Mouse (Mus musculus) heart, embryonic 12.5 days (tissue): ENCODE data around the gene Pnliprp1. TPM values are rescaled to one million over a fixed set of nuclear protein-coding genes. Genes with fewer than 3 reads are reported as not detected.

ENCODE experiments used
- ATAC-seq: fragments of 200-750 bp; cut with Nextera tagmentation; 2 replicates; pipeline ENCODE4 v1.8.0; 2017; ENCODE audit warnings: moderate TSS enrichment, moderate library complexity; ENCODE audit not compliant: insufficient number of reproducible peaks, low FRiP score
- H3K27ac ChIP-seq: fragments of 300-500 bp; sonication (generic); 2 replicates; pipeline ENCODE4 v1.5.1; 2016; ENCODE audit warnings: mild to moderate bottlenecking, moderate library complexity; ENCODE audit not compliant: poor library complexity, severe bottlenecking
- H3K27me3 ChIP-seq: fragments of 300-500 bp; sonication (generic); replicated peaks from 2 replicates; pipeline ENCODE4 v1.6.1; 2016; ENCODE audit warnings: mild to moderate bottlenecking, moderate library complexity
- H3K36me3 ChIP-seq: fragments of 300-500 bp; sonication (generic); 2 replicates; pipeline ENCODE4 v1.6.1; 2016; ENCODE audit warnings: mild to moderate bottlenecking, moderate library complexity
- H3K4me1 ChIP-seq: fragments of 300-500 bp; sonication (generic); replicated peaks from 2 replicates; pipeline ENCODE4 v1.6.1; 2016; ENCODE audit warnings: mild to moderate bottlenecking
- H3K4me2 ChIP-seq: fragments of 300-500 bp; sonication (generic); 2 replicates; pipeline ENCODE4 v1.6.1; 2016; ENCODE audit warnings: mild to moderate bottlenecking, moderate library complexity
- H3K4me3 ChIP-seq: fragments of 300-500 bp; sonication (generic); 2 replicates; pipeline ENCODE4 v1.5.1; 2016; ENCODE audit warnings: mild to moderate bottlenecking
- H3K9ac ChIP-seq: fragments of 300-500 bp; sonication (generic); 2 replicates; pipeline ENCODE4 v1.6.1; 2016; ENCODE audit warnings: mild to moderate bottlenecking, moderate library complexity
- H3K9me3 ChIP-seq: fragments of 300-500 bp; sonication (generic); replicated peaks from 2 replicates; pipeline ENCODE4 v1.6.1; 2016; ENCODE audit warnings: mild to moderate bottlenecking, moderate library complexity
- WGBS: fragments of 180-500 bp; shearing (Covaris S2); methylation state at CpG from one replicate; pipeline ENCODE4 v1.1.7; 2016; 5-methylcytosine and 5-hydroxymethylcytosine counted together
- polyA plus RNA-seq: library from polyadenylated mRNA; unstranded; fragments of >200 nt; fragmentation: Nextera tagmentation; extraction: Ambion mirVana; gene quantifications from 2 replicates; pipeline ENCODE4 v1.2.1, GENCODE M21; 2016

Pnliprp1 gene
- polyA plus RNA-seq, 1 experiment from 2014 or later, result 0.52 TPM

DNA sequence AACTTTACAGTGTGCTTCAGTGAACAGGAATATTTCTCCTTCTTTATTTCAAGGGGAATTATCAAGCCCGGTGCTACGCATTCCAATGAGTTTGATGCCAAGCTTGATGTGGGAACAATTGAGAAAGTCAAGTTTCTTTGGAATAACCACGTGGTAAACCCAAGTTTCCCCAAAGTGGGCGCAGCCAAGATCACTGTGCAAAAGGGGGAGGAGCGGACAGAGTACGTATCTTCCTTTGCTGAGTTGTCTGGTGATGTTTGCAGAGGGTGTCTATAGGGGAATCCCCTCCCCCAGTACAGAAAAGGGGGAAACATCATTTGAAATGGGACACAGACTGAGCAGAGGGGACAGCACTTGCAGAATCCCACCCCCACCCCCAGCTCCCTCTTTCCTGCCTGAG is 12.3 kb downstream of the Pnliprp1 start:
- ATAC-seq, result no peak
- Histone ChIP-seq H3K9me3 (no peaks in the 10 kb centered on the region), H3K27me3 (no peaks in the 10 kb centered on the region), H3K27ac (no peak overlapping the region), H3K4me3 (no peak overlapping the region), H3K4me1 (no peaks in the 10 kb centered on the region), H3K36me3 (no peaks in the 10 kb centered on the region), H3K4me2 (no peak overlapping the region), H3K9ac (no peak overlapping the region)
- 80% methylated on average over 6 of the region's 6 CpGs for WGBS

DNA sequence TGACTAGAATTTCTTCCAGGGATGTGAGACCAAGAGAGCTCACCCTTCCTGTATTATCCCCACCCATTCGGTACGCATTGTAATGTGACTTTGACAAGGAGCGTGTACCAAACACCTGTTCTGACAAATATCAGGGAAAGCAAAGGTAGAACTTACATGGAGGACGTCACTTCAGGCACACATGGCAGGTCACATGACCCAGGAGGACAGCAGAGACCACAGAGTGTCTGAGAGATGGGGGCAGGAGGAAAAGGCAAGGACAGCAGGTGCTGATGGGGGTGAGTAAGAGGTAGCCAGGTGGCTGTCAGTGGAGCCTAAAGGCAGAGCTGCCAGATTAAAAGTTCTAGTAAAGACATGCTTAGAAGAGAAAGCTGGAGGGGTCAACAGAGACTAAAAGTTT is 14.0 kb downstream of the Pnliprp1 start:
- H3K27me3 ChIP-seq, result no peaks in the 10 kb centered on the region; the same call in 1 of the 2 replicates
- H3K4me1 ChIP-seq, result no peaks in the 10 kb centered on the region
- H3K36me3 ChIP-seq, result no peaks in the 10 kb centered on the region
- no peaks in the 10 kb centered on the region for H3K9me3 ChIP-seq
- 80% methylated on average over 4 of the region's 4 CpGs for WGBS
- no peak for ATAC-seq
- H3K9ac ChIP-seq, result no peak overlapping the region
- no peak overlapping the region for H3K27ac ChIP-seq
- no peak overlapping the region for H3K4me3 ChIP-seq
- H3K4me2 ChIP-seq, result no peak overlapping the region

DNA sequence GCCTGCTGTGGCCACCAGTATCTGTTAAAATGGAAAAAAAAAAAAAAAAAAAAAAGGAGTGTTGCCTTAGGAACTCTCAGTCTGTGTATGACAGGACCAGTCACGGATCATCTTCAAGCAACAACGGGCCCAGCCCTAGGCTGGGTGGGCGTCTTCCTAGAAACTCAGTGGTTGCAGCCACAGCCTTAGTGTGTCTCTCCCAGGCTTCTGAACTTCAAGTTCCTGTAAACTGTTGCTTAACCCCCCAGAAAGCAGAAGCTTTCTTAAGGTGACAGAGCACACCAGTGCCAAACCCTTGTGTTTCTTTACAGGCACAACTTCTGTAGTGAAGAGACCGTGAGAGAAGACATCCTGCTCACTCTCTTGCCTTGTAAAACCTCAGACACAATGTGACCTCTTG is 15.0 kb downstream of the Pnliprp1 start:
- Histone ChIP-seq H3K4me1 (no peaks in the 10 kb centered on the region), H3K9me3 (no peaks in the 10 kb centered on the region), H3K4me3 (no peak overlapping the region), H3K9ac (no peak overlapping the region), H3K27ac (no peak overlapping the region), H3K27me3 (no peaks in the 10 kb centered on the region; the same call in 1 of the 2 replicates), H3K36me3 (no peaks in the 10 kb centered on the region), H3K4me2 (no peak overlapping the region)
- ATAC-seq, result no peak
- 69% methylated on average over 4 of the region's 4 CpGs for WGBS

DNA sequence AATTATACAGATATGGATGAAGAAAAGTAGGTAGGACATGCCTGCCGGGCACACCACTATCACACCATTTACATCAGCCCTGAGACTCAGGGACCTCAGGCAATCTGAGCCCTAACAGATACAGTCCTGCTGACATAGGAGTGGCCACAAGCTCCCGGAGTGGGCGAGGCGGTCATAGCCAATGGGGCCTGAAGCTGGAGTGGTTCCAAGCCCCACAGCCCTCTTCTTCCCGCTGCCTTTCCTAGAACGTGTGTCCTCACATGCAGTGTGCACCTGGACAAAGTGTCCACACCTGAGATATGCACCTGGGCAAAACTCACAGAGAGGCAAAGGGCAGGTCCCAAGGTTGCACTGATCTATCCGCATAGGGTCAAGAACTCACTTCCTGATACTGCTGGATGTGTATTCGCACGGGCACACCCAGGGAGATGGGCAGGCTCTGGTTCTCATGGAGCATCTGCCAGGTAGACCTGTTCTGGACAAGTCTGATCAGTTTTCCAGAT is 18.9 kb downstream of the Pnliprp1 start:
- Histone ChIP-seq H3K27me3 (no peaks in the 10 kb centered on the region; the same call in 1 of the 2 replicates), H3K27ac (no peak overlapping the region), H3K4me2 (no peak overlapping the region), H3K4me3 (no peak overlapping the region), H3K9me3 (no peaks in the 10 kb centered on the region), H3K4me1 (no peaks in the 10 kb centered on the region), H3K36me3 (no peaks in the 10 kb centered on the region), H3K9ac (no peak overlapping the region)
- no peak for ATAC-seq
- WGBS, result 85% methylated on average over 9 of the region's 9 CpGs

DNA sequence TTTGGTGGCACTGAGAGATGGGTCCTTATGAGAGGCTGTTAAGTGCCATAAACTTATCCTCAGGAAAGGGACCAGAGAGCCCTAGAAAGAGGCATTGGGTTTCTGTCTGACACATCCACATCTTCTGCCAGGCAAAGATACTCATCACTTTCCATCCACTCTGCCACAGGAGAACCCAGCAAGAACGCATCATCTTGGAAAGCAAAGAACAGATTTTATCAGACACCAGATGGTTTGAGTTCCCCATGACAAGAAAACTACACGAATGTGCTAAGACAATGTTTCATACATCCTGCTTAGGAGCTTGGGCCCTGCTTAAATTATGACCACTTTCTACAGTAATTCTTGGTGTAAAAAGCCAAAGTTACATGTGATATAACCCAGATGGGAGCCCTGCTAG is 22.1 kb downstream of the Pnliprp1 start:
- Histone ChIP-seq H3K4me1 (no peaks in the 10 kb centered on the region), H3K27ac (no peak overlapping the region), H3K27me3 (no peaks in the 10 kb centered on the region; the same call in 1 of the 2 replicates), H3K9ac (no peak overlapping the region), H3K36me3 (no peaks in the 10 kb centered on the region), H3K4me3 (no peak overlapping the region), H3K9me3 (0 out of 2 replicates have a peak, but pooled peaks cover 4% of the 10 kb centered on the region), H3K4me2 (no peak overlapping the region)
- 65% methylated on average over 2 of the region's 2 CpGs for WGBS
- ATAC-seq, result no peak

DNA sequence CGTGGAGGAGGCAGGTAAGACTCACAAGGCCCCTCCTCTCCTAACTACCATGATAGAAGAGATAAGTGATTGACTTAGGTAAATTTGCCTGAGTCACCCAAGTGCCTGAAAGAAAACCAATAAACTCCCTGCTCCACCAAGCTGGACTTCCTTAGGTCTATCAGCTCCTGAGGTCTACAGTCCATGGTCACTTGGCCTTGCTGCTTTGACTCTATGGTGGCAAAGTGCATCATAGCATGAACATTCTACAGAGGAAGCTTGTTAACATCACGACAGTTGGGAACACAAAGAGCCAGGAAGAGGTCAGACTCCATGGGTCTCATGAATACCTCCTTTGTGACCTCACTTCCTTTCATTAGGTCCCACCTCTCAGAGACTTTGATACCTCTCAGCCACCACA is 22.8 kb downstream of the Pnliprp1 start:
- no peak overlapping the region for H3K9ac ChIP-seq
- no peaks in the 10 kb centered on the region for H3K4me1 ChIP-seq
- no peak overlapping the region for H3K4me3 ChIP-seq
- WGBS, result 58% methylated on average over 2 of the region's 2 CpGs
- no peak for ATAC-seq
- no peaks in the 10 kb centered on the region; the same call in 1 of the 2 replicates for H3K27me3 ChIP-seq
- H3K36me3 ChIP-seq, result no peaks in the 10 kb centered on the region
- 0 out of 2 replicates have a peak, but pooled peaks cover 8% of the 10 kb centered on the region for H3K9me3 ChIP-seq
- H3K27ac ChIP-seq, result no peak overlapping the region
- H3K4me2 ChIP-seq, result no peak overlapping the region

DNA sequence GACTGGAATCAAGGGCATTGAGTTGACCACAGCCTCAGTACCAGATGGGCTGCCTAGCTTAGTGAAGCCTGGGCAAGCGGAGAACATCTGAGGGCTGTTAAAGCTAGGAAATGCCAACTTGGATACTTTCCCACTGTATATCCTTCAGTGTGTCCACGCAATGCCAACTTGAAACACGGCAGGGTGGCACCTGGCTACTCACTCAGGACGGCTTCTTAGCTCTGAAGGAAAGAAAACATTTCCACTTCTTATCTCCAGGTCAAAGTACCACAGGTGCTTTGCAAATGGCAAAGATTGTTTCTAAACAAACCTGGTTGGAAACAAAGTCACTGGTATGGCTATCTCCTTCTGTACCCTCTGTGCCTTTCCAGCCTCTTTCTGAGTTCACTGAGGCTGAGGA is 30.2 kb downstream of the Pnliprp1 start:
- H3K4me3 ChIP-seq, result no peak overlapping the region
- H3K27ac ChIP-seq, result no peak overlapping the region
- no peak overlapping the region for H3K4me2 ChIP-seq
- H3K27me3 ChIP-seq, result peaks cover 5% of the 10 kb centered on the region; the same call in 1 of the 2 replicates
- H3K9ac ChIP-seq, result no peak overlapping the region
- WGBS, result 82% methylated on average over 4 of the region's 4 CpGs
- 0 out of 2 replicates have a peak, but pooled peaks cover 10% of the 10 kb centered on the region for H3K9me3 ChIP-seq
- no peaks in the 10 kb centered on the region for H3K36me3 ChIP-seq
- no peak for ATAC-seq
- peaks cover 4% of the 10 kb centered on the region; the same call in 1 of the 2 replicates for H3K4me1 ChIP-seq

DNA sequence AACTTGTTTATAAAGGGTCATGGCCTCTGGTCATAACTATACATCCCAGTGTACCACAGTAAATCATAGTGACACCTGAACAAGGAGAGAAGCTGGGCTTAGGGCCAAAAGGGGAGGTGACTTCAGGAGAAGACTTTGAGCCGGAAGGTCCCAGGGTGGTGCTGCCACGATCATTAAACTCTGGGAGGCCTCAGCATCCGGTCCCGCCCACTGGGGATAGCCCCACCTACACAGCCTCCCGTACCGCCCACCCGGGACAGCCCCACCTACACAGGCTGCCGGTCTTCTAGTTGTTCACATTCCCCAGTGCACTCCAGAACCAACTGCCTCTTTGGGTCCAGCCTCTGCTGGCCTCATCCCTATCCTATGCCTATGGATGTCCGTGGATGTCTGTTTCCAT is 30.7 kb downstream of the Pnliprp1 start, which contains the start of gene Pnliprp2:
Pnliprp2 (plus strand) TSS at position 297 of the 400 bp plus-strand sequence.
- no peaks in the 10 kb centered on the region for H3K36me3 ChIP-seq
- WGBS, result 58% methylated on average over 9 of the region's 9 CpGs
- H3K27ac ChIP-seq, result no peak within 1 kb of the TSS
- 0 out of 2 replicates have a peak, but pooled peaks cover 7% of the 10 kb centered on the region for H3K9me3 ChIP-seq
- peaks cover 5% of the 10 kb centered on the region; the same call in 1 of the 2 replicates for H3K27me3 ChIP-seq
- no peak within 1 kb of the TSS for H3K9ac ChIP-seq
- no peak for ATAC-seq
- H3K4me2 ChIP-seq, result no peak within 1 kb of the TSS
- no peak within 1 kb of the TSS for H3K4me3 ChIP-seq
- peaks cover 4% of the 10 kb centered on the region; the same call in 1 of the 2 replicates for H3K4me1 ChIP-seq

DNA sequence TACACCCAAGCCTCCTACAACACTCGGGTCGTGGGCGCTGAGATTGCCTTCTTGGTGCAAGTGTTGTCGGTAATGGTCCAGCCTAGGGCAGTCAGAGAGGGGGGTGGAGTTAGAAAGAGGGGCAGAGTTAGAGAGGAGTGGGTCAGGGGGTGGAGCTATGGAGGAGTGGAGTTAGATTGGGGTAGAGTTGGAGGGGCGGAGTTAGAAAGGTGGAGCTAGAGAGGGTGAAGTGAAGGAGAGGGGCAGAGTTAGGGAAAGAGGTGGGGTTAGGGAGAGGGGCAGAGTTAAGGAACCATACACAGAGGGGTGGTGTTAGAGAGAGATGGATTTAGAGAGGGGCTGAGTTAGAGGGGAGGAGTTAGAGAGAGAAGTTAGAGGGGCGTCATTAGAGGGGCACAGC is 33.6 kb downstream of the Pnliprp1 start:
- Histone ChIP-seq H3K9me3 (no peaks in the 10 kb centered on the region), H3K4me2 (no peak overlapping the region), H3K27ac (no peak overlapping the region), H3K27me3 (peaks cover 5% of the 10 kb centered on the region; the same call in 1 of the 2 replicates), H3K9ac (no peak overlapping the region), H3K4me1 (peaks cover 4% of the 10 kb centered on the region; the same call in 1 of the 2 replicates), H3K4me3 (no peak overlapping the region), H3K36me3 (no peaks in the 10 kb centered on the region)
- 21% methylated on average over 6 of the region's 6 CpGs for WGBS
- ATAC-seq, result no peak; the same call in 1 of the 2 replicates

DNA sequence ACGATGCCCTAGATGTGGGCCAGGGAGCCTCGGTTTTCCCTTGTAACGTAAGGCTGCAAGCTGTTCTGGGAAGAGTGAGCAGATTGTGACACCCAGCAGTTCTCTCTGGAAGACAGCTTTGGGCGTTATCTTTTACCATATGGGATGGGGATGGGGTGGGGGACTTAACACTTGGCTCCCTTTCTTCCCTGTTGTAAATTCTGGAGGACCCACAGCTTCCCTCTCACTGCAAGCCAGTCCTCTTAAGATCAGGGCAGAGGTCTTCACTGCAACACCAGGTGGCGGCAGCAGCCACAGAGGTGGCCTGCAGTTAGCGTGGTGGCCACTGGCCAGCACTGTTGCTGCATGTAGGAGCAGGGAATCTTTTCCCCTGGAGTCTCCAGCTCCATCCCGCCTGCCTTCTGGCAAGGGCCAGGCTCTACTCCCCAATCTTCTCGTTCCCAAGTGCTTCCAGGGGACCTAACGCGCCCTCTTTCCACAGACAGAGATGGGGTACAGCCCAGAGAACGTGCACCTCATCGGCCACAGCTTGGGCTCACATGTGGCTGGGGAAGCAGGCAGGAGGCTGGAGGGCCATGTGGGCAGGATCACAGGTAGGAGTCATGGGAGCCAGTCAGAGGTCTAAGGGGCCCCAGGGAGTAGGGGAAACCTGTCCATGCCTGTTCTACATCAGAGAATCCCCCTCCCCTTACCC is 34.3 kb downstream of the Pnliprp1 start:
- 9% methylated on average over 12 of the region's 12 CpGs for WGBS
- no peak overlapping the region for H3K27ac ChIP-seq
- no peaks in the 10 kb centered on the region for H3K9me3 ChIP-seq
- H3K4me3 ChIP-seq, result no peak overlapping the region
- H3K27me3 ChIP-seq, result peaks cover 5% of the 10 kb centered on the region; the same call in 1 of the 2 replicates
- H3K9ac ChIP-seq, result no peak overlapping the region
- peak; percentile 78; the same call in 1 of the 2 replicates for ATAC-seq
- peaks cover 4% of the 10 kb centered on the region; the same call in 1 of the 2 replicates for H3K4me1 ChIP-seq
- no peak overlapping the region for H3K4me2 ChIP-seq
- H3K36me3 ChIP-seq, result no peaks in the 10 kb centered on the region

DNA sequence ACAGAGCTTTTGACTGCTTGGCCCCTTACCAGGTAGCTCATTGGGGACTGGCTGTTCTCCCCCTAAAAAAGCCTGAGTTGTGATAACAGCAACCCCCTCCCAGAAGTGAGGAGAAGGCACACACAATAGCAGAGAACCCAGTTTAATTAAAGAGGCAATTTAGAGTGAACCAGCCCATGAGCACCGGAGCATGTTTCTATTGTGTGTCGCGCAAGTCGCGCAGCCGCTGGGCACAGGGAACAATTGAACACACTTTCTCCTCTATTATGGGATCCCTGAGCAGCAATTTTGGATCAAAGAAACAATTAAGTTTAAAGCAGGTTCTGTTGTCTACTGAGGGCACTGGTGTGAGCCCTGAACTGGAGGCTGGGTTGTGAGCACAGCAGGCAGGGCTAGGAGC is 38.6 kb downstream of the Pnliprp1 start:
- H3K27ac ChIP-seq, result no peak overlapping the region
- H3K4me2 ChIP-seq, result no peak overlapping the region
- H3K4me1 ChIP-seq, result peaks cover 7% of the 10 kb centered on the region
- H3K27me3 ChIP-seq, result peaks cover 9% of the 10 kb centered on the region; the same call in 1 of the 2 replicates
- no peak overlapping the region for H3K4me3 ChIP-seq
- no peaks in the 10 kb centered on the region for H3K36me3 ChIP-seq
- 97% methylated on average over 6 of the region's 6 CpGs for WGBS
- ATAC-seq, result no peak
- no peak overlapping the region for H3K9ac ChIP-seq
- H3K9me3 ChIP-seq, result no peaks in the 10 kb centered on the region
